Mouse (Mus musculus) lung, postnatal 0 days (tissue): ENCODE data around the gene Parm1. TPM values are rescaled to one million over a fixed set of nuclear protein-coding genes. Genes with fewer than 3 reads are reported as not detected.

Experiments used
- ATAC-seq: fragments of 200-750 bp; cut with Nextera tagmentation; 2 replicates; pipeline ENCODE4 v1.8.0; 2017; ENCODE audit warnings: moderate library complexity
- DNase-seq: peaks from one replicate; pipeline ENCODE4 v3.0.0-alpha.2; 2016; ENCODE audit warnings: low spot score
- H3K27ac ChIP-seq: fragments of 300-500 bp; sonication (generic); 2 replicates; pipeline ENCODE4 v1.5.1; 2014; ENCODE audit warnings: antibody characterized with exemption, mild to moderate bottlenecking, low read length, mixed read lengths
- H3K27me3 ChIP-seq: fragments of 300-500 bp; sonication (generic); replicated peaks from 2 replicates; pipeline ENCODE4 v1.6.1; 2014; ENCODE audit warnings: low read length, mixed read lengths; ENCODE audit not compliant: insufficient read depth
- H3K36me3 ChIP-seq: fragments of 300-500 bp; sonication (generic); 2 replicates; pipeline ENCODE4 v1.6.1; 2014; ENCODE audit warnings: low read length, mixed read lengths; ENCODE audit not compliant: insufficient read depth
- H3K4me1 ChIP-seq: fragments of 300-500 bp; sonication (generic); 2 replicates; pipeline ENCODE4 v1.6.1; 2014; ENCODE audit warnings: antibody characterized with exemption, low read depth, low read length, mixed read lengths; ENCODE audit not compliant: insufficient read depth
- H3K4me2 ChIP-seq: fragments of 300-500 bp; sonication (generic); replicated peaks from 2 replicates; pipeline ENCODE4 v1.6.1; 2014; ENCODE audit warnings: low read depth, mild to moderate bottlenecking, low read length, moderate library complexity, mixed read lengths
- H3K4me3 ChIP-seq: fragments of 300-500 bp; sonication (generic); 2 replicates; pipeline ENCODE4 v1.5.1; 2014; ENCODE audit warnings: low read depth, low read length
- H3K9ac ChIP-seq: fragments of 300-500 bp; sonication (generic); replicated peaks from 2 replicates; pipeline ENCODE4 v1.6.1; 2014; ENCODE audit warnings: low read depth, mild to moderate bottlenecking
- H3K9me3 ChIP-seq: fragments of 300-500 bp; sonication (generic); 2 replicates; pipeline ENCODE4 v1.6.1; 2016; ENCODE audit warnings: low read length, mixed read lengths
- CTCF ChIP-seq: IDR thresholded peaks from 2 replicates; pipeline ENCODE4 v1.5.1; 2016; ENCODE audit warnings: antibody characterized with exemption, mild to moderate bottlenecking
- EP300 ChIP-seq: IDR thresholded peaks from 2 replicates; pipeline ENCODE4 v1.6.1; 2016; ENCODE audit warnings: antibody characterized with exemption, mild to moderate bottlenecking, control low read depth
- WGBS: fragments of 180-500 bp; shearing (Covaris S2); extraction: QIAGEN DNeasy Blood & Tissue Kit; methylation state at CpG from one replicate; pipeline ENCODE4 v1.1.7; 2014; 5-methylcytosine and 5-hydroxymethylcytosine counted together
- polyA plus RNA-seq: library from polyadenylated mRNA; unstranded; fragments of >200 nt; fragmentation: Nextera tagmentation; extraction: Ambion mirVana; gene quantifications from 2 replicates; pipeline ENCODE4 v1.2.1, GENCODE M21; 2015

Gene Parm1
- polyA plus RNA-seq, 1 experiment from 2014 or later = 5.0 TPM

DNA sequence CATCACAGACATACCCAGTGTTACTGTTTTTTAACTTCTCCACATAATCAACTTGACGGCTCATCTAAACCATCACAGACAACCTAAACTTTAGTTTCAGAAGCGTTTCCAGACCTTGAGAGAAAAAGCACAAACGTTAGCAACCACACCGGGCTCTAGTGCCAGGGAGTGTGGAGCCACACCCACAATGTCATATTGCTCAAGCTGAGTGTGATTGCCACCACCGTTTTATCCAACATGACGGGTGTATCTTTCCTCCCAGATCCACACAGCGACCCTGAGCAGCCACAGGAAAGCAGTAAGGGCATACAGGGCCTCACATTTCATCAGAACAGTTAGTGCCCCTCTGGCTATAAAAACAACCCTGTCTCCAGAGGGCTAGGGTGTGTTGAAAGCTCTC is 45.1 kb downstream of the Parm1 start:
- no peaks in the 10 kb centered on the region for H3K9me3 ChIP-seq
- WGBS = 57% methylated on average over 7 of the region's 7 CpGs
- no peak for TF ChIP-seq EP300
- TF ChIP-seq CTCF = no peak
- no peaks in the 10 kb centered on the region for H3K36me3 ChIP-seq
- H3K4me1 ChIP-seq = no peaks in the 10 kb centered on the region
- no peak overlapping the region for H3K4me2 ChIP-seq
- DNase-seq (no peak), ATAC-seq (no peak)
- no peak overlapping the region for H3K9ac ChIP-seq
- H3K27me3 ChIP-seq = no peaks in the 10 kb centered on the region
- H3K27ac ChIP-seq = no peak overlapping the region
- no peak overlapping the region for H3K4me3 ChIP-seq

DNA sequence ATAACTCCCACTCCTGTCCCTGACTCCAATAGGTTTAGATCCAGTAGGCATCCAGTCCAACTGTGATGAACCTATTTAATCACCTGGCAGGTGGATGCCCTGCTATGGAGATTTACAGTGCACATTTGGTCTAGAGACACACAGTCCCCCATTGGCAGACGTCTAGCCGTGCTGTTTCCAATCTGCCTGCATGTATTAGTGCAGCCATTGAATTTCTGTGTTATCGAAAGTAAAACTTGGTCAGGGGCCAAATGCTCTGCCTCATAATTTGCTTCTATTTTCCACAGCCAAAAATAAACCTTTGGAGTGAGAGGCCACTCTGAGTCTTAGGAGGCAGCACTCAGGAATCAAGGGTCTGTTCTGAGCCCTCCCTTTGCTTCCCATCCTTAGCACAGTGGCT is 46.6 kb downstream of the Parm1 start:
- ATAC-seq = no peak
- Histone ChIP-seq H3K27me3 (no peaks in the 10 kb centered on the region), H3K4me3 (no peak overlapping the region), H3K27ac (no peak overlapping the region), H3K4me2 (no peak overlapping the region), H3K9me3 (no peaks in the 10 kb centered on the region), H3K36me3 (no peaks in the 10 kb centered on the region), H3K9ac (no peak overlapping the region), H3K4me1 (no peaks in the 10 kb centered on the region)
- WGBS = 46% methylated on average over 3 of the region's 3 CpGs
- peak; percentile 15 for DNase-seq
- TF ChIP-seq CTCF (no peak), EP300 (no peak)

DNA sequence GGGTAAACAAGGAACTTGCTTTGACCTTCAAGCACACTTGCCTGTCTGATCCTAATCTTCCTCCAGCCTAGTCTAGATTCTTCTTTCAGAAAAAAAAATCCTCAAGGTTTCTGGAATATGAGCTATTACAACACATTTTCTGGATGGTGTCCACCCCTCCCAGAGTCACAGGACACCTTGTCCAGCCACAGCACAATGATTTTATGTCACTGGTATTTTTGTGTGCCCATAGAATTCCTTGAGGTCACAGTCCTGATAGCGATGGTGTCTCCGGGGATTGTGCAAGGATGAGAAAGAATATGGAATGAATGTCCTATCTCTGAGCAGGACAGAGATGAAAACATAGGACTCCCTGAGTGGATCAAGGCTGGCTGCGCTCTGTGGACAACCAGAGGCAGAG is 48.0 kb downstream of the Parm1 start:
- Histone ChIP-seq H3K9ac (no peak overlapping the region), H3K4me3 (no peak overlapping the region), H3K27me3 (no peaks in the 10 kb centered on the region), H3K9me3 (no peaks in the 10 kb centered on the region), H3K27ac (no peak overlapping the region), H3K4me1 (no peaks in the 10 kb centered on the region), H3K36me3 (no peaks in the 10 kb centered on the region), H3K4me2 (no peak overlapping the region)
- DNase-seq (no peak), ATAC-seq (no peak)
- TF ChIP-seq EP300 (no peak), CTCF (no peak)
- 89% methylated on average over 3 of the region's 3 CpGs for WGBS

DNA sequence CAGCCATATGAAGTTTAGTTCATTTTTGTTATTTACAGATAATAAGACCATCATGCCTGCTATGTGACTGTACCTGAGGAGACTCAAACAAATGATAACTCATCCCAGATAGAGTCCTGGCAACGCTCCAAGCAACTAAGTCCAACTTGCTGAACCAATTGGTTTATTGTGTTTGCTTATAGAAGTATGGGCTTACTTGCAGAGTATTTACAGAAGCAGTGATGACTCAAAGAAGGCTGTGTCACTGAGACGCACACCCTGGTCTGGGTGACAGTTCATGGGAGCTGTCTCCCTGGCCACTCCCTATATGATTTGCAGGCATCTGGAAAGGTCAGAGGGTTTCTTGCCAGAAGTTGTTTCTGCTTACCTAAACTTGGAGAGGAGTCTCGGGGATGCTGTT is 49.2 kb downstream of the Parm1 start:
- 0 out of 2 replicates have a peak, but pooled peaks cover 3% of the 10 kb centered on the region for H3K27me3 ChIP-seq
- H3K9ac ChIP-seq = no peak overlapping the region
- ATAC-seq (no peak), DNase-seq (no peak)
- TF ChIP-seq EP300 (no peak), CTCF (no peak)
- WGBS = 46% methylated on average over 3 of the region's 3 CpGs
- no peak overlapping the region for H3K4me3 ChIP-seq
- no peak overlapping the region for H3K27ac ChIP-seq
- H3K36me3 ChIP-seq = no peaks in the 10 kb centered on the region
- H3K4me2 ChIP-seq = no peak overlapping the region
- no peaks in the 10 kb centered on the region for H3K4me1 ChIP-seq
- no peaks in the 10 kb centered on the region for H3K9me3 ChIP-seq

GRCm38 (mm10) chr5:91574211-91574610 is 56.8 kb downstream of the Parm1 start:
- Histone ChIP-seq H3K9me3 (no peaks in the 10 kb centered on the region), H3K4me1 (no peaks in the 10 kb centered on the region), H3K27ac (no peak overlapping the region), H3K4me3 (no peak overlapping the region), H3K4me2 (no peak overlapping the region), H3K27me3 (0 out of 2 replicates have a peak, but pooled peaks cover 3% of the 10 kb centered on the region), H3K9ac (no peak overlapping the region), H3K36me3 (no peaks in the 10 kb centered on the region)
- 87% methylated on average over 2 of the region's 2 CpGs for WGBS
- ATAC-seq = no peak
- TF ChIP-seq EP300 = no peak
- no peak for TF ChIP-seq CTCF
- no peak for DNase-seq

- Histone ChIP-seq H3K4me2 (no peak overlapping the region), H3K27ac (no peak overlapping the region), H3K27me3 (0 out of 2 replicates have a peak, but pooled peaks cover 9% of the 10 kb centered on the region), H3K9ac (no peak overlapping the region), H3K9me3 (no peaks in the 10 kb centered on the region), H3K4me1 (no peaks in the 10 kb centered on the region), H3K36me3 (no peaks in the 10 kb centered on the region), H3K4me3 (no peak overlapping the region)
- 74% methylated on average over 7 of the region's 7 CpGs for whole genome bisulfite sequencing
- ATAC-seq = no peak
- TF ChIP-seq CTCF (no peak), EP300 (no peak)
- no peak for DNase-seq
Observed at GRCm38 (mm10) chr5:91578924-91579323, 61.5 kb downstream of the Parm1 start.

DNA sequence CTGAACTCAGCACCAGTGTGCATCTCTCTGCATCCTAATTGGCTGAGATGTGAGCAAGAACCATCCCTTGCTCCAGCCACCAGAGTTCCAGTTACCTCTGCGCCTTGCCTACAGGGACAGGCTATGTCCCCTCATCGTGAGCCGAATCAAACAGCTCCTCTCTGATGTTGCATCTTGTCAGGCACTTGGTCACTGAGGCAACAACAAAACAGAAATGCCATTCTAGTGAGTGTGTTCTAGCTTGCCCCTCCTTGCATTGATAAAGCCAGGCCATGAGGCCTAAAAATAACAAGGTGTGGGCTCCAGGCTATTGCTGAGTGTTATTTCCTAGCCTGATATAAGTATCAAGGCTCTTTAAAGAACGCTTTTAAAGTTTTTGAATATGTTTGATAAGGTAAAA is 64.4 kb downstream of the Parm1 start:
- Histone ChIP-seq H3K27me3 (0 out of 2 replicates have a peak, but pooled peaks cover 9% of the 10 kb centered on the region), H3K9ac (no peak overlapping the region), H3K4me3 (no peak overlapping the region), H3K36me3 (no peaks in the 10 kb centered on the region), H3K27ac (no peak overlapping the region), H3K4me2 (no peak overlapping the region), H3K4me1 (no peaks in the 10 kb centered on the region), H3K9me3 (no peaks in the 10 kb centered on the region)
- 85% methylated on average over 4 of the region's 4 CpGs for WGBS
- ATAC-seq = no peak
- TF ChIP-seq EP300 = no peak
- no peak for TF ChIP-seq CTCF
- no peak for DNase-seq
